Mouse (Mus musculus): ENCODE results near the gene Rwdd3. TPM values are rescaled to one million over a fixed set of nuclear protein-coding genes. Genes with fewer than 3 reads are reported as not detected.

The Rwdd3 gene
- total RNA-seq (2017): 9.1 and 11.3 TPM in 2 replicates

- ATAC-seq (replicated peaks; ENCODE audit: low read depth, poor library complexity, severe bottlenecking): peak; percentile 96
These were observed at the start of gene Rwdd3 for GRCm38 (mm10) chr3:121171243-121171871. TSS of gene Rwdd3 (minus strand) at chr3:121171695.

- ATAC-seq (replicated peaks; ENCODE audit: low read depth, poor library complexity, severe bottlenecking): no peak
These were observed 45.5 kb upstream of the Rwdd3 start for GRCm38 (mm10) chr3:121217011-121217410.

- no peak for ATAC-seq (replicated peaks; ENCODE audit: low read depth, poor library complexity, severe bottlenecking)
These were observed 42.0 kb upstream of the Rwdd3 start for GRCm38 (mm10) chr3:121213501-121213900.

- ATAC-seq (replicated peaks; ENCODE audit: low read depth, poor library complexity, severe bottlenecking): no peak
These were observed 40.7 kb upstream of the Rwdd3 start for GRCm38 (mm10) chr3:121212156-121212555.

- ATAC-seq (replicated peaks; ENCODE audit: low read depth, poor library complexity, severe bottlenecking): no peak
These were observed 37.5 kb upstream of the Rwdd3 start for GRCm38 (mm10) chr3:121208994-121209393.

- no peak for ATAC-seq (replicated peaks; ENCODE audit: low read depth, poor library complexity, severe bottlenecking)
These were observed 34.8 kb upstream of the Rwdd3 start for GRCm38 (mm10) chr3:121206202-121206882.

- ATAC-seq (replicated peaks; ENCODE audit: low read depth, poor library complexity, severe bottlenecking): no peak
These were observed 31.1 kb upstream of the Rwdd3 start for GRCm38 (mm10) chr3:121202638-121203037.

GRCm38 (mm10) chr3:121201012-121201747, 29.7 kb upstream of the Rwdd3 start:
- peak; percentile 99 for ATAC-seq (replicated peaks; ENCODE audit: low read depth, poor library complexity, severe bottlenecking)

GRCm38 (mm10) chr3:121189199-121189598, 17.7 kb upstream of the Rwdd3 start:
- ATAC-seq (replicated peaks; ENCODE audit: low read depth, poor library complexity, severe bottlenecking): no peak

- ATAC-seq (replicated peaks; ENCODE audit: low read depth, poor library complexity, severe bottlenecking): no peak
These were observed 16.0 kb upstream of the Rwdd3 start for GRCm38 (mm10) chr3:121187510-121187909.

- ATAC-seq (replicated peaks; ENCODE audit: low read depth, poor library complexity, severe bottlenecking): no peak
These were observed 15.4 kb upstream of the Rwdd3 start for GRCm38 (mm10) chr3:121186925-121187324.

GRCm38 (mm10) chr3:121185197-121185596, 13.7 kb upstream of the Rwdd3 start:
- no peak for ATAC-seq (replicated peaks; ENCODE audit: low read depth, poor library complexity, severe bottlenecking)

- ATAC-seq (replicated peaks; ENCODE audit: low read depth, poor library complexity, severe bottlenecking): no peak
These were observed 4.5 kb upstream of the Rwdd3 start for GRCm38 (mm10) chr3:121176011-121176410.

GRCm38 (mm10) chr3:121174248-121174945, 2.9 kb upstream of the Rwdd3 start:
- ATAC-seq (replicated peaks; ENCODE audit: low read depth, poor library complexity, severe bottlenecking): no peak

- ATAC-seq (replicated peaks; ENCODE audit: low read depth, poor library complexity, severe bottlenecking): no peak
These were observed 1.2 kb upstream of the Rwdd3 start for GRCm38 (mm10) chr3:121172718-121173117.

GRCm38 (mm10) chr3:121171872-121172265, 374 bp upstream of the Rwdd3 start:
- no peak for ATAC-seq (replicated peaks; ENCODE audit: low read depth, poor library complexity, severe bottlenecking)

- no peak for ATAC-seq (replicated peaks; ENCODE audit: low read depth, poor library complexity, severe bottlenecking)
These were observed 864 bp downstream of the Rwdd3 start for GRCm38 (mm10) chr3:121170631-121171030.

- ATAC-seq (replicated peaks; ENCODE audit: low read depth, poor library complexity, severe bottlenecking): peak; percentile 23
These were observed 2.2 kb downstream of the Rwdd3 start for GRCm38 (mm10) chr3:121169092-121169942.

- no peak for ATAC-seq (replicated peaks; ENCODE audit: low read depth, poor library complexity, severe bottlenecking)
These were observed 2.9 kb downstream of the Rwdd3 start for GRCm38 (mm10) chr3:121168581-121168980.

Data from common myeloid progenitor, adult 5-6 weeks (primary cell).